Mouse (Mus musculus): Measurements from ENCODE around the gene Gli3. TPM values are rescaled to one million over a fixed set of nuclear protein-coding genes. Genes with fewer than 3 reads are reported as not detected.

The Gli3 gene
- polyA plus RNA-seq, 2 experiments = 0.21 to 0.44 TPM

- Histone ChIP-seq H3K4me2 (ENCODE audit: low read depth) (no peak overlapping the region), H3K4me3 (ENCODE audit: insufficient read depth in 1 of 2, low read depth in 2 of 2, low read length in 2 of 2) (no peak overlapping the region), H3K27me3 (ENCODE audit: control insufficient read depth, insufficient read depth, low read length) (no peaks in the 10 kb centered on the region), H3K27ac (no peak overlapping the region), H3K4me1 (replicated peaks; ENCODE audit: control insufficient read depth in 2 of 2, insufficient read depth in 2 of 2, low read length in 1 of 2) (no peaks in the 10 kb centered on the region), H3K36me3 (replicated peaks; ENCODE audit: control insufficient read depth, insufficient read depth, low read depth) (no peaks in the 10 kb centered on the region), H3K9ac (replicated peaks) (no peak overlapping the region), H3K9me3 (ENCODE audit: control insufficient read depth, low read length) (no peaks in the 10 kb centered on the region)
- 42% methylated on average over 7 of the region's 7 CpGs for WGBS (ENCODE audit: insufficient replicate concordance)
- ATAC-seq (ENCODE audit: insufficient read depth) (no peak), DNase-seq (ENCODE audit: low read depth in 3 of 3, low spot score in 3 of 3) (no peak)
- TF ChIP-seq EP300 (IDR thresholded peaks at IDR 0.05; ENCODE audit: low read depth) = no peak
- TF ChIP-seq CTCF (IDR thresholded peaks at IDR 0.05; ENCODE audit: low read depth) = no peak
These were observed 24.3 kb downstream of the Gli3 start for GRCm38 (mm10) chr13:15487334-15487733.

GRCm38 (mm10) chr13:15488065-15488464 lies 25.0 kb downstream of the Gli3 start:
- no peak for ATAC-seq (ENCODE audit: insufficient read depth)
- 59% methylated on average over 1 of the region's 1 CpGs for WGBS (ENCODE audit: insufficient replicate concordance)
- Histone ChIP-seq H3K9ac (replicated peaks) (no peak overlapping the region), H3K4me3 (ENCODE audit: insufficient read depth in 1 of 2, low read depth in 2 of 2, low read length in 2 of 2) (no peak overlapping the region), H3K9me3 (ENCODE audit: control insufficient read depth, low read length) (no peaks in the 10 kb centered on the region), H3K4me1 (replicated peaks; ENCODE audit: control insufficient read depth in 2 of 2, insufficient read depth in 2 of 2, low read length in 1 of 2) (no peaks in the 10 kb centered on the region), H3K36me3 (replicated peaks; ENCODE audit: control insufficient read depth, insufficient read depth, low read depth) (no peaks in the 10 kb centered on the region), H3K4me2 (ENCODE audit: low read depth) (no peak overlapping the region), H3K27me3 (ENCODE audit: control insufficient read depth, insufficient read depth, low read length) (no peaks in the 10 kb centered on the region), H3K27ac (no peak overlapping the region)
- DNase-seq (ENCODE audit: low read depth in 3 of 3, low spot score in 3 of 3) = no peak
- TF ChIP-seq CTCF (IDR thresholded peaks at IDR 0.05; ENCODE audit: low read depth) (no peak), EP300 (IDR thresholded peaks at IDR 0.05; ENCODE audit: low read depth) (no peak)

GRCm38 (mm10) chr13:15495820-15496219 lies 32.8 kb downstream of the Gli3 start:
- no peak overlapping the region for H3K4me2 ChIP-seq (ENCODE audit: low read depth)
- H3K9ac ChIP-seq (replicated peaks) = no peak overlapping the region
- H3K9me3 ChIP-seq (ENCODE audit: control insufficient read depth, low read length) = no peaks in the 10 kb centered on the region
- DNase-seq (ENCODE audit: low read depth in 3 of 3, low spot score in 3 of 3) (no peak), ATAC-seq (ENCODE audit: insufficient read depth) (no peak)
- H3K36me3 ChIP-seq (replicated peaks; ENCODE audit: control insufficient read depth, insufficient read depth, low read depth) = no peaks in the 10 kb centered on the region
- no peaks in the 10 kb centered on the region for H3K27me3 ChIP-seq (ENCODE audit: control insufficient read depth, insufficient read depth, low read length)
- 69% methylated on average over 4 of the region's 4 CpGs for WGBS (ENCODE audit: insufficient replicate concordance)
- H3K27ac ChIP-seq = no peak overlapping the region
- no peak overlapping the region for H3K4me3 ChIP-seq (ENCODE audit: insufficient read depth in 1 of 2, low read depth in 2 of 2, low read length in 2 of 2)
- peaks cover 0 to 4% of the 10 kb centered on the region in 2 experiments; a peak in 1 of 4 replicates for H3K4me1 ChIP-seq (replicated peaks; ENCODE audit: control insufficient read depth in 2 of 2, insufficient read depth in 2 of 2, low read length in 1 of 2)
- TF ChIP-seq CTCF (IDR thresholded peaks at IDR 0.05; ENCODE audit: low read depth) (no peak), EP300 (IDR thresholded peaks at IDR 0.05; ENCODE audit: low read depth) (no peak)

- Histone ChIP-seq H3K27me3 (ENCODE audit: control insufficient read depth, insufficient read depth, low read length) (no peaks in the 10 kb centered on the region), H3K4me3 (ENCODE audit: insufficient read depth in 1 of 2, low read depth in 2 of 2, low read length in 2 of 2) (no peak overlapping the region), H3K4me1 (replicated peaks; ENCODE audit: control insufficient read depth in 2 of 2, insufficient read depth in 2 of 2, low read length in 1 of 2) (peaks cover 0 to 4% of the 10 kb centered on the region in 2 experiments; a peak in 1 of 4 replicates), H3K27ac (no peak overlapping the region), H3K9ac (replicated peaks) (no peak overlapping the region), H3K4me2 (ENCODE audit: low read depth) (no peak overlapping the region), H3K36me3 (replicated peaks; ENCODE audit: control insufficient read depth, insufficient read depth, low read depth) (no peaks in the 10 kb centered on the region), H3K9me3 (ENCODE audit: control insufficient read depth, low read length) (no peaks in the 10 kb centered on the region)
- DNase-seq (ENCODE audit: low read depth in 3 of 3, low spot score in 3 of 3) = no peak
- ATAC-seq (ENCODE audit: insufficient read depth) = no peak
- 32% methylated on average over 4 of the region's 4 CpGs for WGBS (ENCODE audit: insufficient replicate concordance)
- TF ChIP-seq EP300 (IDR thresholded peaks at IDR 0.05; ENCODE audit: low read depth) (no peak), CTCF (IDR thresholded peaks at IDR 0.05; ENCODE audit: low read depth) (no peak)
These were observed 35.3 kb downstream of the Gli3 start for GRCm38 (mm10) chr13:15498338-15498737.

GRCm38 (mm10) chr13:15510925-15511324 lies 47.9 kb downstream of the Gli3 start:
- no peaks in the 10 kb centered on the region for H3K36me3 ChIP-seq (replicated peaks; ENCODE audit: control insufficient read depth, insufficient read depth, low read depth)
- no peak for TF ChIP-seq EP300 (IDR thresholded peaks at IDR 0.05; ENCODE audit: low read depth)
- no peak for TF ChIP-seq CTCF (IDR thresholded peaks at IDR 0.05; ENCODE audit: low read depth)
- no peaks in the 10 kb centered on the region for H3K27me3 ChIP-seq (ENCODE audit: control insufficient read depth, insufficient read depth, low read length)
- H3K9ac ChIP-seq (replicated peaks) = no peak overlapping the region
- H3K4me2 ChIP-seq (ENCODE audit: low read depth) = no peak overlapping the region
- no peak overlapping the region for H3K4me3 ChIP-seq (ENCODE audit: insufficient read depth in 1 of 2, low read depth in 2 of 2, low read length in 2 of 2)
- no peak overlapping the region for H3K27ac ChIP-seq
- H3K4me1 ChIP-seq (replicated peaks; ENCODE audit: control insufficient read depth in 2 of 2, insufficient read depth in 2 of 2, low read length in 1 of 2) = no peaks in the 10 kb centered on the region
- DNase-seq (ENCODE audit: low read depth in 3 of 3, low spot score in 3 of 3) (no peak), ATAC-seq (ENCODE audit: insufficient read depth) (no peak)
- H3K9me3 ChIP-seq (ENCODE audit: control insufficient read depth, low read length) = no peaks in the 10 kb centered on the region

Data from liver, embryonic 14.5 days (tissue).